Mouse (Mus musculus) limb, embryonic 14.5 days (tissue): ENCODE results near the gene Fmo6. TPM values are rescaled to one million over a fixed set of nuclear protein-coding genes. Genes with fewer than 3 reads are reported as not detected.

ENCODE experiments used
- ATAC-seq: fragments of 200-750 bp; cut with Nextera tagmentation; 2 replicates; pipeline ENCODE4 v1.8.0; 2017; ENCODE audit warnings: low read depth, moderate number of reproducible peaks, moderate TSS enrichment; ENCODE audit not compliant: low FRiP score
- DNase-seq: peaks from one replicate; pipeline ENCODE4 v3.0.0-alpha.2; 2015; ENCODE audit warnings: low spot score
- H3K27ac ChIP-seq: fragments of 300-500 bp; sonication (generic); replicated peaks from 2 replicates; pipeline ENCODE4 v1.5.1; 2014; ENCODE audit warnings: low read depth, mild to moderate bottlenecking, low read length, moderate library complexity, mixed read lengths
- H3K27me3 ChIP-seq: fragments of 300-500 bp; sonication (generic); 2 replicates; pipeline ENCODE4 v1.6.1; 2014; ENCODE audit warnings: low read length, mixed read lengths; ENCODE audit not compliant: control insufficient read depth, insufficient read depth
- H3K36me3 ChIP-seq: fragments of 300-500 bp; sonication (generic); 2 replicates; pipeline ENCODE4 v1.6.1; 2014; ENCODE audit warnings: mild to moderate bottlenecking, low read length, moderate library complexity, mixed read lengths; ENCODE audit not compliant: control insufficient read depth, insufficient read depth
- H3K4me1 ChIP-seq: fragments of 300-500 bp; sonication (generic); 2 replicates; pipeline ENCODE4 v1.6.1; 2014; ENCODE audit warnings: antibody characterized with exemption, low read length, mixed read lengths; ENCODE audit not compliant: control insufficient read depth, insufficient read depth
- H3K4me2 ChIP-seq: fragments of 300-500 bp; sonication (generic); replicated peaks from 2 replicates; pipeline ENCODE4 v1.6.1; 2014; ENCODE audit warnings: low read depth, mild to moderate bottlenecking, low read length, moderate library complexity; ENCODE audit not compliant: severe bottlenecking
- H3K4me3 ChIP-seq: fragments of 300-500 bp; sonication (generic); replicated peaks from 2 replicates; pipeline ENCODE4 v1.5.1; 2014; ENCODE audit warnings: low read length
- H3K9ac ChIP-seq: fragments of 300-500 bp; sonication (generic); 2 replicates; pipeline ENCODE4 v1.6.1; 2014; ENCODE audit warnings: mild to moderate bottlenecking, low read depth, low read length, moderate library complexity; ENCODE audit not compliant: severe bottlenecking
- H3K9me3 ChIP-seq: fragments of 300-500 bp; sonication (generic); 2 replicates; pipeline ENCODE4 v1.6.1; 2016; ENCODE audit warnings: low read length; ENCODE audit not compliant: control insufficient read depth
- POLR2A ChIP-seq: fragments of 200-500 bp; IDR thresholded peaks from 2 replicates; pipeline ENCODE4 v1.8.0; 2012; ENCODE audit warnings: inconsistent platforms, mild to moderate bottlenecking, moderate library complexity, borderline replicate concordance; ENCODE audit not compliant: insufficient read depth, insufficient read length; ENCODE audit errors: extremely low read depth
- WGBS: fragments of 180-500 bp; shearing (Covaris S2); extraction: QIAGEN DNeasy Blood & Tissue Kit; methylation state at CpG from one replicate; pipeline ENCODE4 v1.1.7; 2014; 5-methylcytosine and 5-hydroxymethylcytosine counted together
- polyA plus RNA-seq, 2 experiments: library from polyadenylated mRNA; depleted of rRNA in 1 of 2; stranded (reverse) in 1 of 2; unstranded in 1 of 2; fragments of >200 nt; fragmentation: Nextera tagmentation in 1 of 2; extraction: Ambion mirVana in 1 of 2; gene quantifications; 2 replicates each; pipeline versions ENCODE4 v1.2.1 to v1.2.3; 2012 to 2014

Gene Fmo6
- polyA plus RNA-seq, 2 experiments, result 0.85 to 1.1 TPM

- peaks cover 6% of the 10 kb centered on the region for H3K4me1 ChIP-seq
- ATAC-seq, result peak; percentile 90
- no peak overlapping the region for H3K4me2 ChIP-seq
- H3K4me3 ChIP-seq, result no peak overlapping the region
- DNase-seq, result peak; percentile 64
- WGBS, result 53% methylated on average over 4 of the region's 4 CpGs
- no peak overlapping the region for H3K9ac ChIP-seq
- no peak for TF ChIP-seq POLR2A
- no peak overlapping the region; the same call in 1 of the 2 replicates for H3K27ac ChIP-seq
- H3K9me3 ChIP-seq, result no peaks in the 10 kb centered on the region
- no peaks in the 10 kb centered on the region for H3K36me3 ChIP-seq
- 0 out of 2 replicates have a peak, but pooled peaks cover 6% of the 10 kb centered on the region for H3K27me3 ChIP-seq
Observed at GRCm38 (mm10) chr1:162938696-162939351, 1.5 kb upstream of the Fmo6 start.

GRCm38 (mm10) chr1:162937970-162938695 is 818 bp upstream of the Fmo6 start:
- no peak overlapping the region for H3K27ac ChIP-seq
- H3K9ac ChIP-seq, result no peak overlapping the region
- peak; percentile 86 for ATAC-seq
- H3K9me3 ChIP-seq, result no peaks in the 10 kb centered on the region
- 0 out of 2 replicates have a peak, but pooled peaks cover 6% of the 10 kb centered on the region for H3K27me3 ChIP-seq
- no peaks in the 10 kb centered on the region for H3K36me3 ChIP-seq
- peaks cover 6% of the 10 kb centered on the region for H3K4me1 ChIP-seq
- H3K4me3 ChIP-seq, result no peak overlapping the region
- TF ChIP-seq POLR2A, result no peak
- DNase-seq, result peak; percentile 88
- WGBS, result 22% methylated on average over 5 of the region's 5 CpGs
- H3K4me2 ChIP-seq, result no peak overlapping the region

GRCm38 (mm10) chr1:162934374-162935012 is 2.8 kb downstream of the Fmo6 start:
- DNase-seq (no peak), ATAC-seq (no peak)
- no peaks in the 10 kb centered on the region for H3K36me3 ChIP-seq
- 0 out of 2 replicates have a peak, but pooled peaks cover 6% of the 10 kb centered on the region for H3K27me3 ChIP-seq
- WGBS, result 76% methylated on average over 4 of the region's 4 CpGs
- no peak overlapping the region for H3K4me2 ChIP-seq
- H3K4me1 ChIP-seq, result peaks cover 6% of the 10 kb centered on the region
- H3K4me3 ChIP-seq, result no peak overlapping the region
- no peak for TF ChIP-seq POLR2A
- no peaks in the 10 kb centered on the region for H3K9me3 ChIP-seq
- no peak overlapping the region for H3K9ac ChIP-seq
- no peak overlapping the region for H3K27ac ChIP-seq

- Histone ChIP-seq H3K9me3 (no peaks in the 10 kb centered on the region), H3K36me3 (no peaks in the 10 kb centered on the region), H3K9ac (no peak overlapping the region), H3K27ac (no peak overlapping the region), H3K27me3 (0 out of 2 replicates have a peak, but pooled peaks cover 6% of the 10 kb centered on the region), H3K4me1 (no peaks in the 10 kb centered on the region), H3K4me3 (no peak overlapping the region), H3K4me2 (no peak overlapping the region)
- ATAC-seq (no peak), DNase-seq (no peak)
- WGBS, result 78% methylated on average over 4 of the region's 4 CpGs
- no peak for TF ChIP-seq POLR2A
Observed at GRCm38 (mm10) chr1:162932386-162932785, 4.9 kb downstream of the Fmo6 start.

- Histone ChIP-seq H3K9me3 (no peaks in the 10 kb centered on the region), H3K4me3 (no peak overlapping the region), H3K4me2 (no peak overlapping the region), H3K27me3 (0 out of 2 replicates have a peak, but pooled peaks cover 6% of the 10 kb centered on the region), H3K27ac (no peak overlapping the region; the same call in 1 of the 2 replicates), H3K9ac (no peak overlapping the region), H3K36me3 (no peaks in the 10 kb centered on the region), H3K4me1 (no peaks in the 10 kb centered on the region)
- 66% methylated on average over 5 of the region's 5 CpGs for WGBS
- DNase-seq (no peak), ATAC-seq (no peak)
- no peak for TF ChIP-seq POLR2A
Observed at GRCm38 (mm10) chr1:162931880-162932279, 5.4 kb downstream of the Fmo6 start.
